ENCODE assay signal across 19 mouse cellular contexts in the genomic region with DNA sequence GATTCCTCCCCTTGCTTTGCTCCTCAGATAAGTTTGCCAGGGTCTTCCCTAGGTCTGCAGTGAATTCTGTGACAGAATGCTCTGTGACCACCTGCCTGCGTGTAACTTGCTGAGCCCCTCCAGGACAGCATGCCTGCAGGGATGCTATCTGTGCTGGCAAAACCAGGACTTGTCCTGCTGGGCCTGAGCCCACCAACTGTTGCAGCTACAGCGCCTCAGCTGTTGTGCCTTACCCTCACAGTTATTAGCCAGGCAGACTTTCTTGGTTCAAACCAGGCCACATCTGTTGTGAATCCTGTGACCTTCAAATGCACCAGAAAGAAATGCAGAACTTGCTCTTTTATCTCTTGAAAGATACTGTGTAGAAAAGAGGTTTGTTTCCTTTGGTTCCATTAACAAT.
A peak's percentile ranks its signal among the peaks of the same experiment; 100 is the strongest.
DNase-seq lines count a peak whose midpoint lies in the region; ATAC-seq lines count a peak whose summit lies in the region.
"Had no signal": no experiment of that assay in that cellular context is flagged by ENCODE, and none has a peak within 500 bp of the region (broad histone marks: within the 10 kb centered on the region; RNA-seq: fewer than 3 reads in every experiment).

No protein-coding gene starts in this region.

- H3K4me3 ChIP-seq in hindbrain, embryonic 14.5 days (replicated peaks; ENCODE audit: low read length), result no peak overlapping the region
- H3K4me3 ChIP-seq in hindbrain, embryonic 12.5 days, result no peak overlapping the region
- no peak overlapping the region for H3K4me3 ChIP-seq in kidney, embryonic 16.5 days (ENCODE audit: low read length)
- H3K4me3 ChIP-seq: forebrain, embryonic 13.5 days; liver, embryonic 13.5 days; lung, embryonic 15.5 days had no signal

- H3K27me3 ChIP-seq in hindbrain, embryonic 14.5 days (ENCODE audit: control insufficient read depth, insufficient read depth, low read length), result no peaks in the 10 kb centered on the region
- no peaks in the 10 kb centered on the region for H3K27me3 ChIP-seq in hindbrain, embryonic 12.5 days
- no peaks in the 10 kb centered on the region for H3K27me3 ChIP-seq in kidney, embryonic 16.5 days (ENCODE audit: insufficient read depth, low read length)
- H3K27me3 ChIP-seq: forebrain, embryonic 13.5 days; liver, embryonic 13.5 days; lung, embryonic 15.5 days had no signal

- 0 out of 2 replicates have a peak, but pooled peaks have one; percentile 26 for ATAC-seq in hindbrain, embryonic 14.5 days (ENCODE audit: low FRiP score)
- ATAC-seq in hindbrain, embryonic 12.5 days (ENCODE audit: low FRiP score), result no peak
- ATAC-seq in kidney, embryonic 16.5 days (ENCODE audit: low FRiP score, low TSS enrichment), result no peak
- ATAC-seq: CD4-positive, CD25-positive, alpha-beta regulatory T cell, adult 4 months; forebrain, embryonic 13.5 days had no signal

- H3K27ac ChIP-seq in hindbrain, embryonic 14.5 days, result no peak overlapping the region; the same call in 1 of the 2 replicates
- no peak overlapping the region for H3K27ac ChIP-seq in hindbrain, embryonic 12.5 days
- H3K27ac ChIP-seq in kidney, embryonic 16.5 days (ENCODE audit: low read length), result no peak overlapping the region
- H3K27ac ChIP-seq: forebrain, embryonic 13.5 days; liver, embryonic 13.5 days; lung, embryonic 15.5 days; stomach, postnatal 0 days had no signal

- no peak overlapping the region for H3K9ac ChIP-seq in hindbrain, embryonic 14.5 days
- no peak overlapping the region for H3K9ac ChIP-seq in hindbrain, embryonic 12.5 days
- no peak overlapping the region for H3K9ac ChIP-seq in kidney, embryonic 16.5 days (replicated peaks; ENCODE audit: low read length)
- H3K9ac ChIP-seq: forebrain, embryonic 13.5 days; liver, embryonic 13.5 days; lung, embryonic 15.5 days had no signal

- H3K4me2 ChIP-seq in hindbrain, embryonic 14.5 days (replicated peaks), result no peak overlapping the region
- no peak overlapping the region for H3K4me2 ChIP-seq in hindbrain, embryonic 12.5 days (replicated peaks)
- H3K4me2 ChIP-seq in kidney, embryonic 16.5 days (replicated peaks; ENCODE audit: low read depth, low read length), result no peak overlapping the region
- H3K4me2 ChIP-seq: forebrain, embryonic 13.5 days; liver, embryonic 13.5 days; lung, embryonic 15.5 days had no signal

- H3K4me1 ChIP-seq in hindbrain, embryonic 14.5 days (replicated peaks; ENCODE audit: control insufficient read depth, insufficient read depth, low read length), result peaks cover 11% of the 10 kb centered on the region
- peaks cover 16% of the 10 kb centered on the region; the same call in 1 of the 2 replicates for H3K4me1 ChIP-seq in hindbrain, embryonic 12.5 days
- 0 out of 2 replicates have a peak, but pooled peaks cover 4% of the 10 kb centered on the region for H3K4me1 ChIP-seq in kidney, embryonic 16.5 days (ENCODE audit: insufficient read depth, low read length)
- H3K4me1 ChIP-seq: liver, embryonic 13.5 days had no signal

- DNase-seq in cerebellum, postnatal 10 days, result peak; percentile 35 to 68
- no peak for DNase-seq in cerebellum, adult 18-20 months
- no peak for DNase-seq in hindbrain, embryonic 14.5 days (ENCODE audit: low spot score)
- peak; percentile 24 for DNase-seq in ovary, postnatal 36 days (ENCODE audit: low spot score)
- DNase-seq in ovary, adult 18-20 months (ENCODE audit: low spot score), result no peak
- no peak for DNase-seq in testis, postnatal 14 days (ENCODE audit: low spot score)
- DNase-seq: adrenal gland, adult 8-10 months; cerebellum, adult 11 months; heart, postnatal 4 days; kidney, adult 11 months; kidney, postnatal 25 days; liver, embryonic 13.5 days; thymus, postnatal 14 days had no signal

- no peaks in the 10 kb centered on the region for H3K9me3 ChIP-seq in hindbrain, embryonic 14.5 days (ENCODE audit: control insufficient read depth, low read length)
- no peaks in the 10 kb centered on the region for H3K9me3 ChIP-seq in hindbrain, embryonic 12.5 days (replicated peaks)
- H3K9me3 ChIP-seq in kidney, embryonic 16.5 days (ENCODE audit: low read length), result no peaks in the 10 kb centered on the region
- H3K9me3 ChIP-seq: forebrain, embryonic 13.5 days; liver, embryonic 13.5 days; lung, embryonic 15.5 days had no signal

- H3K36me3 ChIP-seq in hindbrain, embryonic 14.5 days (replicated peaks; ENCODE audit: control insufficient read depth, insufficient read depth), result no peaks in the 10 kb centered on the region
- H3K36me3 ChIP-seq in hindbrain, embryonic 12.5 days, result no peaks in the 10 kb centered on the region
- no peaks in the 10 kb centered on the region for H3K36me3 ChIP-seq in kidney, embryonic 16.5 days (ENCODE audit: insufficient read depth, low read length)
- H3K36me3 ChIP-seq: liver, embryonic 13.5 days; lung, embryonic 15.5 days had no signal

- whole genome bisulfite sequencing in hindbrain, embryonic 14.5 days, result 20% methylated on average over 2 of the region's 2 CpGs
- whole genome bisulfite sequencing in hindbrain, embryonic 12.5 days, result 14% methylated on average over 2 of the region's 2 CpGs
- 69% methylated on average over 2 of the region's 2 CpGs for WGBS in kidney, embryonic 16.5 days

Comparison
In these comparisons a context has a peak if more than half of its experiments do, and no peak if none do; other contexts are left out.
1. DNase-seq: peak in cerebellum, postnatal 10 days (2 of 2) and ovary, postnatal 36 days (single experiment); none in cerebellum, adult 18-20 months (0 of 2), hindbrain, embryonic 14.5 days (single experiment), ovary, adult 18-20 months (single experiment) and testis, postnatal 14 days (single experiment).